Mouse (Mus musculus): ENCODE measurements at regions not wholly inside any gene's neighbourhood (a gene's known extent, or its start where the extent isn't known, plus 50 kb on each side); places are given as distances from the start of the nearest gene placed in this dataset.

GRCm38 (mm10) chr4:142353526-142353925 is 114.3 kb upstream of the Kazn start:
- Histone ChIP-seq H3K27me3 (ENCODE audit: control insufficient read depth, insufficient read depth, low read depth, low read length) (no peaks in the 10 kb centered on the region), H3K9ac (ENCODE audit: low read depth, low read length) (no peak overlapping the region), H3K27ac (ENCODE audit: low read length) (no peak overlapping the region), H3K36me3 (ENCODE audit: control insufficient read depth, insufficient read depth) (no peaks in the 10 kb centered on the region), H3K4me1 (ENCODE audit: control insufficient read depth, low read depth, low read length) (peaks cover 2% of the 10 kb centered on the region; the same call in 1 of the 2 replicates), H3K9me3 (replicated peaks; ENCODE audit: control insufficient read depth, low read length) (no peaks in the 10 kb centered on the region), H3K4me2 (ENCODE audit: low read depth, low read length) (no peak overlapping the region), H3K4me3 (ENCODE audit: low read depth, low read length) (no peak overlapping the region)
- WGBS (ENCODE audit: insufficient replicate concordance), result 55% methylated on average over 7 of the region's 7 CpGs
- no peak for ATAC-seq (ENCODE audit: low read depth)

- Histone ChIP-seq H3K4me2 (ENCODE audit: low read depth, low read length) (no peak overlapping the region), H3K36me3 (ENCODE audit: control insufficient read depth, insufficient read depth) (no peaks in the 10 kb centered on the region), H3K4me1 (ENCODE audit: control insufficient read depth, low read depth, low read length) (peaks cover 2% of the 10 kb centered on the region; the same call in 1 of the 2 replicates), H3K4me3 (ENCODE audit: low read depth, low read length) (no peak overlapping the region), H3K9ac (ENCODE audit: low read depth, low read length) (no peak overlapping the region), H3K27me3 (ENCODE audit: control insufficient read depth, insufficient read depth, low read depth, low read length) (no peaks in the 10 kb centered on the region), H3K9me3 (replicated peaks; ENCODE audit: control insufficient read depth, low read length) (no peaks in the 10 kb centered on the region), H3K27ac (ENCODE audit: low read length) (no peak overlapping the region)
- ATAC-seq (ENCODE audit: low read depth), result no peak
- WGBS (ENCODE audit: insufficient replicate concordance), result 60% methylated on average over 3 of the region's 3 CpGs
Observed at GRCm38 (mm10) chr4:142351831-142352230, 112.6 kb upstream of the Kazn start.

- H3K27me3 ChIP-seq (ENCODE audit: control insufficient read depth, insufficient read depth, low read depth, low read length), result no peaks in the 10 kb centered on the region
- H3K9ac ChIP-seq (ENCODE audit: low read depth, low read length), result no peak overlapping the region
- no peak overlapping the region for H3K4me2 ChIP-seq (ENCODE audit: low read depth, low read length)
- no peak overlapping the region for H3K4me3 ChIP-seq (ENCODE audit: low read depth, low read length)
- no peak overlapping the region for H3K27ac ChIP-seq (ENCODE audit: low read length)
- ATAC-seq (ENCODE audit: low read depth), result no peak
- H3K36me3 ChIP-seq (ENCODE audit: control insufficient read depth, insufficient read depth), result no peaks in the 10 kb centered on the region
- peaks cover 2% of the 10 kb centered on the region; the same call in 1 of the 2 replicates for H3K4me1 ChIP-seq (ENCODE audit: control insufficient read depth, low read depth, low read length)
- WGBS (ENCODE audit: insufficient replicate concordance), result 69% methylated on average over 8 of the region's 8 CpGs
- no peaks in the 10 kb centered on the region for H3K9me3 ChIP-seq (replicated peaks; ENCODE audit: control insufficient read depth, low read length)
Observed at GRCm38 (mm10) chr4:142350986-142351385, 111.8 kb upstream of the Kazn start.

- H3K4me3 ChIP-seq (ENCODE audit: low read depth, low read length), result no peak overlapping the region
- peaks cover 2% of the 10 kb centered on the region; the same call in 1 of the 2 replicates for H3K4me1 ChIP-seq (ENCODE audit: control insufficient read depth, low read depth, low read length)
- H3K36me3 ChIP-seq (ENCODE audit: control insufficient read depth, insufficient read depth), result no peaks in the 10 kb centered on the region
- no peaks in the 10 kb centered on the region for H3K27me3 ChIP-seq (ENCODE audit: control insufficient read depth, insufficient read depth, low read depth, low read length)
- no peak for ATAC-seq (ENCODE audit: low read depth)
- no peaks in the 10 kb centered on the region for H3K9me3 ChIP-seq (replicated peaks; ENCODE audit: control insufficient read depth, low read length)
- no peak overlapping the region for H3K27ac ChIP-seq (ENCODE audit: low read length)
- no peak overlapping the region for H3K4me2 ChIP-seq (ENCODE audit: low read depth, low read length)
- H3K9ac ChIP-seq (ENCODE audit: low read depth, low read length), result no peak overlapping the region
- 31% methylated on average over 6 of the region's 6 CpGs for WGBS (ENCODE audit: insufficient replicate concordance)
Observed at GRCm38 (mm10) chr4:142348910-142349309, 109.7 kb upstream of the Kazn start.

GRCm38 (mm10) chr4:142342482-142343206 is 103.4 kb upstream of the Kazn start:
- no peak overlapping the region for H3K4me3 ChIP-seq (ENCODE audit: low read depth, low read length)
- no peaks in the 10 kb centered on the region for H3K9me3 ChIP-seq (replicated peaks; ENCODE audit: control insufficient read depth, low read length)

GRCm38 (mm10) chr4:142341305-142341704 is 102.1 kb upstream of the Kazn start:
- no peak overlapping the region for H3K4me2 ChIP-seq (ENCODE audit: low read depth, low read length)
- no peak overlapping the region for H3K9ac ChIP-seq (ENCODE audit: low read depth, low read length)
- H3K9me3 ChIP-seq (replicated peaks; ENCODE audit: control insufficient read depth, low read length), result no peaks in the 10 kb centered on the region
- H3K36me3 ChIP-seq (ENCODE audit: control insufficient read depth, insufficient read depth), result no peaks in the 10 kb centered on the region
- H3K4me1 ChIP-seq (ENCODE audit: control insufficient read depth, low read depth, low read length), result no peaks in the 10 kb centered on the region
- H3K27me3 ChIP-seq (ENCODE audit: control insufficient read depth, insufficient read depth, low read depth, low read length), result no peaks in the 10 kb centered on the region
- no peak overlapping the region for H3K4me3 ChIP-seq (ENCODE audit: low read depth, low read length)
- no peak overlapping the region for H3K27ac ChIP-seq (ENCODE audit: low read length)
- no peak for ATAC-seq (ENCODE audit: low read depth)
- WGBS (ENCODE audit: insufficient replicate concordance), result 54% methylated on average over 4 of the region's 4 CpGs

More at GRCm38 (mm10) chr4:142342482-142343206, 103.4 kb upstream of the Kazn start:
- Histone ChIP-seq H3K36me3 (ENCODE audit: control insufficient read depth, insufficient read depth) (no peaks in the 10 kb centered on the region), H3K4me2 (ENCODE audit: low read depth, low read length) (no peak overlapping the region), H3K4me1 (ENCODE audit: control insufficient read depth, low read depth, low read length) (no peaks in the 10 kb centered on the region), H3K27ac (ENCODE audit: low read length) (no peak overlapping the region), H3K9ac (ENCODE audit: low read depth, low read length) (no peak overlapping the region), H3K27me3 (ENCODE audit: control insufficient read depth, insufficient read depth, low read depth, low read length) (no peaks in the 10 kb centered on the region)
- ATAC-seq (ENCODE audit: low read depth), result no peak
- WGBS (ENCODE audit: insufficient replicate concordance), result 76% methylated on average over 19 of the region's 19 CpGs

- WGBS (ENCODE audit: insufficient replicate concordance), result 8% methylated on average over 3 of the region's 3 CpGs
- Histone ChIP-seq H3K9ac (ENCODE audit: low read depth, low read length) (no peak overlapping the region), H3K27me3 (ENCODE audit: control insufficient read depth, insufficient read depth, low read depth, low read length) (no peaks in the 10 kb centered on the region), H3K4me1 (ENCODE audit: control insufficient read depth, low read depth, low read length) (no peaks in the 10 kb centered on the region), H3K4me3 (ENCODE audit: low read depth, low read length) (no peak overlapping the region), H3K27ac (ENCODE audit: low read length) (no peak overlapping the region), H3K9me3 (replicated peaks; ENCODE audit: control insufficient read depth, low read length) (no peaks in the 10 kb centered on the region), H3K4me2 (ENCODE audit: low read depth, low read length) (no peak overlapping the region), H3K36me3 (ENCODE audit: control insufficient read depth, insufficient read depth) (no peaks in the 10 kb centered on the region)
- ATAC-seq (ENCODE audit: low read depth), result no peak
Observed at GRCm38 (mm10) chr4:142340057-142340456, 100.9 kb upstream of the Kazn start.

GRCm38 (mm10) chr4:142337701-142338100 is 98.5 kb upstream of the Kazn start:
- Histone ChIP-seq H3K36me3 (ENCODE audit: control insufficient read depth, insufficient read depth) (no peaks in the 10 kb centered on the region), H3K4me2 (ENCODE audit: low read depth, low read length) (no peak overlapping the region), H3K4me1 (ENCODE audit: control insufficient read depth, low read depth, low read length) (no peaks in the 10 kb centered on the region), H3K9ac (ENCODE audit: low read depth, low read length) (no peak overlapping the region), H3K27ac (ENCODE audit: low read length) (no peak overlapping the region), H3K4me3 (ENCODE audit: low read depth, low read length) (no peak overlapping the region), H3K27me3 (ENCODE audit: control insufficient read depth, insufficient read depth, low read depth, low read length) (no peaks in the 10 kb centered on the region), H3K9me3 (replicated peaks; ENCODE audit: control insufficient read depth, low read length) (no peaks in the 10 kb centered on the region)
- no peak for ATAC-seq (ENCODE audit: low read depth)
- 73% methylated on average over 8 of the region's 8 CpGs for WGBS (ENCODE audit: insufficient replicate concordance)

GRCm38 (mm10) chr4:142336943-142337342 is 97.7 kb upstream of the Kazn start:
- Histone ChIP-seq H3K27ac (ENCODE audit: low read length) (no peak overlapping the region), H3K4me1 (ENCODE audit: control insufficient read depth, low read depth, low read length) (no peaks in the 10 kb centered on the region), H3K27me3 (ENCODE audit: control insufficient read depth, insufficient read depth, low read depth, low read length) (no peaks in the 10 kb centered on the region), H3K4me2 (ENCODE audit: low read depth, low read length) (no peak overlapping the region), H3K9me3 (replicated peaks; ENCODE audit: control insufficient read depth, low read length) (no peaks in the 10 kb centered on the region), H3K36me3 (ENCODE audit: control insufficient read depth, insufficient read depth) (no peaks in the 10 kb centered on the region), H3K9ac (ENCODE audit: low read depth, low read length) (no peak overlapping the region), H3K4me3 (ENCODE audit: low read depth, low read length) (no peak overlapping the region)
- no peak for ATAC-seq (ENCODE audit: low read depth)
- WGBS (ENCODE audit: insufficient replicate concordance), result 31% methylated on average over 2 of the region's 2 CpGs
